Mouse (Mus musculus): ENCODE measurements around the gene Gmpr. TPM values are rescaled to one million over a fixed set of nuclear protein-coding genes. Genes with fewer than 3 reads are reported as not detected.

Gmpr gene
- total RNA-seq, 2 experiments from 2014 or later = 163 to 170 TPM

Other genes with a start within 250 kb of the Gmpr start
- 1 to 10 TPM; 9.5 to 9.6 TPM for gene Mylip, start 117.7 kb upstream of the Gmpr start, total RNA-seq (2021)

Data from gastrocnemius, postnatal 10 days (tissue).